Mouse (Mus musculus) layer of hippocampus, postnatal 10 days (tissue): ENCODE measurements at regions not wholly inside any gene's neighbourhood (a gene's known extent, or its start where the extent isn't known, plus 50 kb on each side); places are given as distances from the start of the nearest gene placed in this dataset.

ENCODE experiments used
- DNase-seq, 2 experiments: peaks; one replicate each; pipeline ENCODE4 v3.0.0; 2021; ENCODE audit warnings: low spot score in 2 of 2

GRCm38 (mm10) chr16:7892799-7893198 is 532.1 kb downstream of the Tmem114 start:
- DNase-seq = no peak

- no peak for DNase-seq
Measured at GRCm38 (mm10) chr16:7863406-7863805, 561.5 kb downstream of the Tmem114 start.

DNA sequence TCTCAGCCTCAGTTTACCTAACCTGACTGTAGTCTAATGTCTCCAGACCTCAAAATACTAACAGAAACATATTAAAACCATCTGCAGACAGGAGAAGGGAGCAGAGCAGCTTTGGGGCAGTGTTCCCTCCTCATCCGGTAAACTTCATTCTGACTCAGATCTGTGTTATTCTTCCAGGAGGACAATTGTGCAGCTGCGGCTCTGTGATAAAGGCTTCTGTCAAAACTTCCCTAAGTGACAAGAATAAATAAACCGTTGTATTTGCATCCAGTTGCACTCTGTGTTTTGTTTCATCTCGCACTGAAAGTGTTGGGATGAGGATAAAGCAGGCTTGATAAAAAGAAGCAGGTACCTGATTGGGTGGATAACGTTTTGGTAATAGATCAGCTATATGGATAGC is 585.8 kb downstream of the Tmem114 start:
- no peak for DNase-seq

DNA sequence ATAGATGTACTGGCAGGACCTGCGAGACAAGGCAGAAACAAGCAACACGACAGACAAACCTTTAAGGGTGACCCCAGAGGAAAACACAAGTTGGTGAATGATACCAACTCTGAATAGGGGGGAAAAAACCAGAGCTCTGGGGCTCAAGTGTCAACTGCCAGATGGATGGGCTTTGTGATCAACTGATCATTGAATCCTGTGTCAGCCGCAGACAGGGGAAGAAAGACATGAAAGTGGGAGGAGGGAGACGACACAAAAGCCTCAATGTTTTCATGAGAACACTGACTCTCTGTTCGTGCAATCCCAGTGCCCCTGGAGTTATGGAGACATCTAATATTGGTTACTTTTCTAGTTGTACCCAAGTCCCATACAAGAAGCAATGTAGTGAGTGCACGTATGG is 593.8 kb downstream of the Tmem114 start:
- DNase-seq = no peak

DNA sequence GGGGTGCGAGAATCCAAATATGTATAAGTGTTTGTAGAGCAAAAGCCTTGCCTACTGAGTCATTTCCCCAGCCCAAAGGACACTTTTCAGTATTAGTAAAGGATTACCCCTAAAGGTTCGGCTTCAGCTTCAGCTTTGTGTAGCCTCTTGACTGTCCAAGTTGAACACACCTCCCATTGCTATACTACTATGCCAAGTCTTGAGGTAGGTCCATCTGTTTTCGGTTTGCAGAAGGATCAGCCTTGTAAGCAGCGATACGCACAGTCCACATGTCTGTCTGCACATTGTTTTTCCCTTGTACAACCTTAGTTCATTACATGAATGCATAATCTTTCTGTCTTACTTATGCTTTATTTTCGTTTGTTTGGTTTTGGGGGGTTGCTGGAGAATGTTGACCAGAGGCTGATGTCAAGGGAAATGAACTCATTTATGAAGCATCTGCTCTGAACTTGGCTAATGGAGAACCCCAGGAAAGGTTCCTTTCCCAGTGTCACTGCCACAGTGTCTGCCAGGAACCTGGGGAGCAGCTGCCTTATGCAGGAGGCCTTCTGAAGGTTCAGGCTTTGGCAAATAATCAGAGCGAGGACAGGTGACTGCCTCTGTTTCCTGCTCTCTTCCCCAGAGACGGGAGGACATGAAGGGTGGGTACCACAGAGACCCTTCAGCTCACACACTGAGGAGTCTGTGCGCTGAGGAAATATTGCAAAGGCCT is 594.8 kb downstream of the Tmem114 start:
- no peak for DNase-seq

DNA sequence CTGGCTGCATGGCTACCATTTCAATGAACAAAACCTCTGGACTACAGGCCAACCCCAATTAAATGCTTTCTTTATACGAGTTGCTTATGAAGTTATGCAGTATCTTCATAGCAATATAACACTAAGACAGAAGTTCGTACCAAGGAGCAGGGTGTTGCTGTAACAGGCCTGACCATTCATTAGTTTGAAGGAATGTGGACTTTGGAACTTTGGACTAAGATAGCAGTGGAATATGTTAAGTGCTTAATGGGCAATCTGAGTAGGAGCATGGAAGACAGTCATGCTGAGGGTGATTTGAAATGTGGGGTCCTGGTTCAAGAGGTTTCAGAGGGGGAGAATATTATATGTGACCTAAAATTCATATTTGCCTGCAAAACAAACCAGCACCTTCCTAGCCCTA is 623.8 kb downstream of the Tmem114 start:
- DNase-seq = no peak

DNA sequence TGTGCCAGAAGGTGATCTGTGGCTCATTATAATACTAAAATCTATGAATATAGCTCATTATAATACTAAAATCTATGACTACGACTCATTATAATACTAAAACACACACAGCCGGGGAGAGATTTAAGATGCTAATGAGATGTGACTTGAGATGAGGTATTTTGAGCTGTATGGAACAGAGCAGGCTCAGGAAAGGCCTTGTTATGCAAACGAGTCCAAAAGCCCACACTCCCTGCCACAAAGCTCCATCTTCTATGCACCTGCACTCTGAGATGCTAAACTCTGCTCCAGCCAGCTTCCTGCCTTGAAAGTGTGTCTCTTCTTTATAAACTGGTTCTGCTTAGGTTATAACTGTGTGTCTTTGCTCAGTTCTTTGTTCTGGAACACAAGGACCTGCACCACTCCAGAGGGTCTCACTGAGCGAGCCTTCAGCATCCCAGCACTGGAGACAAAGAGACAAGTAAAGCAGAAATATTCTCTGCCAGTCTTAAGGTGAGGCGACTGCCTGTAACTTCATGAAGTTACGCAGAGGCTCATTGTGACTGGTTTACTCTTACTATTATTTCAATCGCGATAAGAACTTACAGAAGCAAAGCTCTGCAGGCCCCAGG is 627.7 kb downstream of the Tmem114 start:
- no peak for DNase-seq

- no peak for DNase-seq
Measured at GRCm38 (mm10) chr16:7795561-7795960, 629.4 kb downstream of the Tmem114 start.

GRCm38 (mm10) chr16:7792521-7792920 is 632.4 kb downstream of the Tmem114 start:
- no peak for DNase-seq

DNA sequence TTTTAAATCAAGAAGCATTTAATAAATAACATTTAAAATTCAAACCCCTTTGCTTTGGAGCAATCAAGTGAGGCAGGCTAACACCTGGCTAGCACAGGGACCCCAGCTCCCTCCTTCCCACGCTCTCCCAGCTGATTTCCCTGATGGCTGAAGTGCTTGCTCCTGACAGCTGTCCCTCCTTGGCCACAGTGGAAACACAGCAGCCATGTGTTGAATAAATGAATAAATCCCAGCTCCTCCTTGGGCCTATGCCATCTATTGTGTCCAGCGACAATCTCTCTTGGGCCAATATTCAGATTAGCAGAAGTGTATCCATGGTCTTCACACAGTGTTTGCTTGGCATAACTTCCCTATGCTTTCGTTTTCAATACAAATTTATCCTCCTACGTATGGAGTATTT is 634.7 kb downstream of the Tmem114 start:
- peak in 1 of 2 experiments; percentile 18 for DNase-seq

- peak; percentile 49 to 57 for DNase-seq
Measured at GRCm38 (mm10) chr16:7788209-7788608, 636.7 kb downstream of the Tmem114 start.

DNA sequence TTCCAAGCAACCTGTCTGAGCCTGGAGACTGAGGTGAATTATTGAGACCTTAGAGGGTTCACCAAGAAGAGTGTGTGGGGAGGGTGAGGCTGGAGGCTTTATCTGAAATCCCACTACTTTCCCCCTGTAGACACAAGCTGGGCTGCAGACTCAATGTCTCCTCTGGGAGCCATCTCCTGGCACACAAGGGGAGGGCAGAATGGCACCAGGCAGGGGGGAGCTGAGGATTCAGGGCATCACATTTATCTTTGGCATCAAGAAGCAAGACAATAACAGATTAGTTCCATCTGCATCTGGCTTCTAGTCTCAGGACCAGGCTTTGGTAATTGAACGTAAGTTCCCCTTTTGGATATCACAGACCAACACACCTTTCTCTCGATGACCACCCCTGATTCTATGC is 643.4 kb downstream of the Tmem114 start:
- DNase-seq = no peak

- no peak for DNase-seq
Measured at GRCm38 (mm10) chr16:7775635-7776034, 649.3 kb downstream of the Tmem114 start.

GRCm38 (mm10) chr16:7768433-7768832 is 656.5 kb downstream of the Tmem114 start:
- DNase-seq = no peak

- DNase-seq = no peak
Measured at GRCm38 (mm10) chr16:7767691-7768090, 657.2 kb downstream of the Tmem114 start.

GRCm38 (mm10) chr16:7764383-7764782 is 660.6 kb downstream of the Tmem114 start:
- no peak for DNase-seq

- peak in 1 of 2 experiments; percentile 3 for DNase-seq
Measured at GRCm38 (mm10) chr16:7728186-7728585, 696.8 kb downstream of the Tmem114 start.

GRCm38 (mm10) chr16:7725225-7725624 is 699.7 kb downstream of the Tmem114 start:
- DNase-seq = no peak

- DNase-seq = no peak
Measured at GRCm38 (mm10) chr16:7701471-7701870, 723.5 kb downstream of the Tmem114 start.

DNA sequence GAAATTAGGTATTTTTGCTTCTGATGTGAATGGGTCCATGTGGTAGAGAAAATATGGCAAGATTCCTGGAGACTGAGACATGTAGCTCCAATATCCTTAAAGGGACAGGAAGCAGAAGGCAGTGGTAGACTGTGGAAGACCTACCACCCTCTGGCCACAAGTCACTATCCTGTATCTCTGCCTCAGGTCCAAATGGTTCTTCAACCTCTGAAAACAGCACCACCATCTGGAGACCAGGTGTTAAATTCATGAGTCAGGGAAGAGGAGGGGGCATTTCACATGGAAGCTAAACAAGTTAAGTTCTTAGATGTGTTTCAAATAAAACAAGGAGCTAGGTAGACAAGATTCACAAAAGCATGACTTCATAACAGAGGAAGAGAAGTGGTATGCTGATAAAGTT is 739.5 kb downstream of the Tmem114 start:
- DNase-seq = no peak

GRCm38 (mm10) chr16:7666096-7666495 is 758.8 kb downstream of the Tmem114 start:
- no peak for DNase-seq

- no peak for DNase-seq
Measured at GRCm38 (mm10) chr16:7658133-7658532, 766.8 kb downstream of the Tmem114 start.

DNA sequence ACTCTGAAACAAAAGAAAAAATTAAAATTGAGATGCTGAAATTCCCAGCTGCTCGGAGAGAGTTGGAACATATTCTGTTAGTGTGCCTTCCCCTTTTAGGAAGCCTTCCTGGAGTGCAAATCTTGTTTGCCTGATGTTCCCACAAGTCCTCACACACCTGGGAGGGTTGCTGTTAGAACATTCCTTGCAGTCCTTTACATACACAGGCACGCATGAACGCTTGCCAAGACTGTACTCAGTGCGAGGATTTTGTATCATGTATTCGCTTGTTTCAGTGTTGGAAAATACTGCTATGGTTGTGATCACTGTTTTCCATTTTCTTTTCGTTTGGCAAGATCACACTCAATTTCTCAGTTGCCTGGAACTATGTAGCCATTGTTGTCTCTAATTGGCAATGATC is 770.5 kb downstream of the Tmem114 start:
- DNase-seq = no peak
